Mouse (Mus musculus): ENCODE measurements around the gene Pcdh11x. TPM values are rescaled to one million over a fixed set of nuclear protein-coding genes. Genes with fewer than 3 reads are reported as not detected.
"Not testable (repeated sequence)": the region's sequence is repeated elsewhere in the genome, so short reads cannot be mapped to it uniquely, and the experiment has no call there.

Pcdh11x gene
- 2.7 and 5.2 TPM in 2 replicates for polyA plus RNA-seq (2016; fragmentation: Nextera tagmentation; extraction: Ambion mirVana)

GRCm38 (mm10) chrX:120290011-120290899 lies at the start of gene Pcdh11x:
TSS of gene Pcdh11x (plus strand) at chrX:120290259.
- DNase-seq (ENCODE audit: low spot score): peak; percentile 73
- no peaks in the 10 kb centered on the region for H3K36me3 ChIP-seq
- peak within 1 kb of the TSS; percentile 56; the same call in 1 of the 2 replicates for H3K27ac ChIP-seq
- H3K27me3 ChIP-seq (ENCODE audit: insufficient read depth, poor library complexity, severe bottlenecking): no peaks in the 10 kb centered on the region; the same call in 1 of the 2 replicates
- H3K4me3 ChIP-seq: peak within 1 kb of the TSS; percentile 58
- no peaks in the 10 kb centered on the region for H3K9me3 ChIP-seq
- H3K4me1 ChIP-seq: no peaks in the 10 kb centered on the region
- 7% methylated on average over 38 of the region's 40 CpGs for WGBS

- H3K4me3 ChIP-seq: no peak overlapping the region
- H3K36me3 ChIP-seq: no peaks in the 10 kb centered on the region
- no peaks in the 10 kb centered on the region for H3K27me3 ChIP-seq (ENCODE audit: insufficient read depth, poor library complexity, severe bottlenecking)
- H3K9me3 ChIP-seq: no peaks in the 10 kb centered on the region
- H3K4me1 ChIP-seq: no peaks in the 10 kb centered on the region
- WGBS: 67% methylated on average over 2 of the region's 2 CpGs
- no peak for DNase-seq (ENCODE audit: low spot score)
- no peak overlapping the region for H3K27ac ChIP-seq
These were observed 30.0 kb upstream of the Pcdh11x start for GRCm38 (mm10) chrX:120260089-120260488.

- Histone ChIP-seq H3K4me3 (no peak overlapping the region), H3K36me3 (no peaks in the 10 kb centered on the region), H3K27ac (no peak overlapping the region), H3K9me3 (no peaks in the 10 kb centered on the region), H3K27me3 (ENCODE audit: insufficient read depth, poor library complexity, severe bottlenecking) (no peaks in the 10 kb centered on the region; the same call in 1 of the 2 replicates), H3K4me1 (no peaks in the 10 kb centered on the region)
- no peak for DNase-seq (ENCODE audit: low spot score)
These were observed 4.5 kb upstream of the Pcdh11x start for GRCm38 (mm10) chrX:120285522-120285921.

GRCm38 (mm10) chrX:120287502-120287901 lies 2.6 kb upstream of the Pcdh11x start:
- Histone ChIP-seq H3K27me3 (ENCODE audit: insufficient read depth, poor library complexity, severe bottlenecking) (no peaks in the 10 kb centered on the region; the same call in 1 of the 2 replicates), H3K27ac (no peak overlapping the region), H3K4me3 (no peak overlapping the region), H3K36me3 (no peaks in the 10 kb centered on the region), H3K4me1 (no peaks in the 10 kb centered on the region), H3K9me3 (no peaks in the 10 kb centered on the region)
- WGBS: 9% methylated on average over 1 of the region's 1 CpGs
- DNase-seq (ENCODE audit: low spot score): no peak

- DNase-seq (ENCODE audit: low spot score): peak; percentile 70
- Histone ChIP-seq H3K36me3 (no peaks in the 10 kb centered on the region), H3K4me3 (peak overlapping the region; percentile 58), H3K27ac (no peak overlapping the region), H3K4me1 (no peaks in the 10 kb centered on the region), H3K9me3 (no peaks in the 10 kb centered on the region), H3K27me3 (ENCODE audit: insufficient read depth, poor library complexity, severe bottlenecking) (no peaks in the 10 kb centered on the region; the same call in 1 of the 2 replicates)
- 11% methylated on average over 18 of the region's 18 CpGs for WGBS
These were observed 831 bp downstream of the Pcdh11x start for GRCm38 (mm10) chrX:120290900-120291280.

- Histone ChIP-seq H3K27ac (no peak overlapping the region), H3K4me1 (no peaks in the 10 kb centered on the region), H3K27me3 (ENCODE audit: insufficient read depth, poor library complexity, severe bottlenecking) (no peaks in the 10 kb centered on the region; the same call in 1 of the 2 replicates), H3K36me3 (no peaks in the 10 kb centered on the region), H3K4me3 (peak overlapping the region; percentile 58), H3K9me3 (no peaks in the 10 kb centered on the region)
- 15% methylated on average over 13 of the region's 13 CpGs for WGBS
- peak; percentile 71 for DNase-seq (ENCODE audit: low spot score)
These were observed 1.6 kb downstream of the Pcdh11x start for GRCm38 (mm10) chrX:120291696-120292095.

GRCm38 (mm10) chrX:120292832-120293750 lies 3.0 kb downstream of the Pcdh11x start:
- H3K27ac ChIP-seq: peak overlapping the region; percentile 80
- DNase-seq (ENCODE audit: low spot score): peak; percentile 76
- 5% methylated on average over 34 of the region's 46 CpGs for WGBS

GRCm38 (mm10) chrX:120301469-120302175 lies 11.6 kb downstream of the Pcdh11x start:
- Histone ChIP-seq H3K4me1 (no peaks in the 10 kb centered on the region), H3K36me3 (no peaks in the 10 kb centered on the region), H3K27ac (no peak overlapping the region), H3K9me3 (no peaks in the 10 kb centered on the region), H3K27me3 (ENCODE audit: insufficient read depth, poor library complexity, severe bottlenecking) (no peaks in the 10 kb centered on the region), H3K4me3 (no peak overlapping the region)
- 70% methylated on average over 2 of the region's 2 CpGs for WGBS
- no peak for DNase-seq (ENCODE audit: low spot score)

More at GRCm38 (mm10) chrX:120292832-120293750, 3.0 kb downstream of the Pcdh11x start:
- Histone ChIP-seq H3K4me1 (no peaks in the 10 kb centered on the region), H3K9me3 (no peaks in the 10 kb centered on the region), H3K4me3 (peak overlapping the region; percentile 58), H3K36me3 (no peaks in the 10 kb centered on the region), H3K27me3 (ENCODE audit: insufficient read depth, poor library complexity, severe bottlenecking) (no peaks in the 10 kb centered on the region; the same call in 1 of the 2 replicates)

- DNase-seq (ENCODE audit: low spot score); H3K27ac ChIP-seq; H3K4me1 ChIP-seq; H3K4me3 ChIP-seq; H3K9me3 ChIP-seq; H3K36me3 ChIP-seq; H3K27me3 ChIP-seq (ENCODE audit: insufficient read depth, poor library complexity, severe bottlenecking): not testable (repeated sequence)
- 79% methylated on average over 8 of the region's 10 CpGs for WGBS
These were observed 22.9 kb downstream of the Pcdh11x start, which contains the start of gene H2afb3 for GRCm38 (mm10) chrX:120312995-120313394. TSS of gene H2afb3 (minus strand) at chrX:120313095.

- Histone ChIP-seq H3K27ac (no peak overlapping the region), H3K4me1 (no peaks in the 10 kb centered on the region), H3K9me3 (no peaks in the 10 kb centered on the region), H3K36me3 (no peaks in the 10 kb centered on the region), H3K4me3 (no peak overlapping the region), H3K27me3 (ENCODE audit: insufficient read depth, poor library complexity, severe bottlenecking) (no peaks in the 10 kb centered on the region)
- DNase-seq (ENCODE audit: low spot score): no peak
- WGBS: 58% methylated on average over 1 of the region's 1 CpGs
These were observed 176.2 kb downstream of the Pcdh11x start for GRCm38 (mm10) chrX:120466225-120466624.

GRCm38 (mm10) chrX:120486428-120486827 lies 196.4 kb downstream of the Pcdh11x start:
- Histone ChIP-seq H3K36me3 (no peaks in the 10 kb centered on the region), H3K27ac (no peak overlapping the region), H3K27me3 (ENCODE audit: insufficient read depth, poor library complexity, severe bottlenecking) (no peaks in the 10 kb centered on the region), H3K9me3 (no peaks in the 10 kb centered on the region), H3K4me3 (no peak overlapping the region), H3K4me1 (no peaks in the 10 kb centered on the region)
- DNase-seq (ENCODE audit: low spot score): no peak

- Histone ChIP-seq H3K4me1 (no peaks in the 10 kb centered on the region), H3K9me3 (no peaks in the 10 kb centered on the region), H3K4me3 (no peak overlapping the region), H3K36me3 (no peaks in the 10 kb centered on the region), H3K27ac (no peak overlapping the region), H3K27me3 (ENCODE audit: insufficient read depth, poor library complexity, severe bottlenecking) (no peaks in the 10 kb centered on the region)
- 77% methylated on average over 3 of the region's 3 CpGs for WGBS
- DNase-seq (ENCODE audit: low spot score): no peak
These were observed 234.9 kb downstream of the Pcdh11x start for GRCm38 (mm10) chrX:120524986-120525385.
